Mouse (Mus musculus): ENCODE measurements around the gene Xpo6. TPM values are rescaled to one million over a fixed set of nuclear protein-coding genes. Genes with fewer than 3 reads are reported as not detected.

Xpo6 gene
- total RNA-seq, 4 experiments from 2014 or later, result 88.8 to 104 (median 97.5) TPM

DNA sequence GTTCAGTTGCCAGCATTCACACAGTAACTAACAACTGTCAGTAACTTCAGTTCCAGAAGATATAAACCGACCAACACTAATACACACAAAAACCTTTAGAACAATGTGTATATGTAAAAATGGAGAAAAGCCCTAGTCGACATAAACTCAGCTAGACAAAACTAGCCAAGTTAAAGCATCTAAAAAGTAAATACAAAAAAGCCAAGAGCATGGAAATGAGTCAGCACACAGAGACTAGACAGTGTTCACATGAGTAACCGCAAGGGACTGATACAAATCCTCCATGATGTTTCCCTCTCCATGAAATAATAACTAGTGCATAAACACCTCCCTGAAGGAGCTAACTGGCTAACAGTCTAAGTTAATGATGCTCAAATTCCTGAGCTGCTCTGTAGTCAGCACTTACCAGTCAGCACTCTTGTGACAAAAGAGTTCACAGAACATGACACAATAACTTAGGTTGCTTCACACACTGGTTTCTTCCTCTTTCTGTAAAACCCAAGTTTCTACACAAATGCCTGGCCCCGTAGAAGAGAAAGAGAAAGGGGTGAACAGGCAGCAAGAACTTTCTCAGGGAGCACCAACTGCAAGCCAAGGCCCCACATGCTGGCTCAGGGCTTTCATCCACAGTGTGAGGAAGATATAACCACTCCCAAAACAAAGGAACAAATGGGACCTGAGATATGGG, 65.5 kb downstream of the Xpo6 start:
- DNase-seq (ENCODE audit: low spot score in 2 of 2), result no peak

DNA sequence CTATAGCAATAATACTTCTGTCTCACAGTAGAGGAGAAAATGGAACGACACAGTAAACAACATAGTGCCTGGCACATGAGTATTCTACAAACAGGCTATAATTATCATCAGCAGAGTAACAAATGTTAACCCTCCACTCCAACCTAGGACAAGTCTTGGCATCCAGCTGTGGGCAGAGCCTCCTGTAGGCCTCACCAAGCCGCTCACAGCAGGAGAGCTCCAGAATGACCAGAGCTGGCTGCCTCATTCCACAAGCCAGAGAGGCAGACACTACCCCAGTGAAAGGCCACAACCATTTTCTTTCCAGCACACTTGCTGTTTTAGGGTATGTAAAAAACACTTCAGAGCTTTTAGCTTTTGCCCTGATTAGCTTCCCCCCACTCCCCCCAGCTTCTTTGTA, 72.6 kb downstream of the Xpo6 start:
- DNase-seq (ENCODE audit: low spot score in 2 of 2), result no peak

DNA sequence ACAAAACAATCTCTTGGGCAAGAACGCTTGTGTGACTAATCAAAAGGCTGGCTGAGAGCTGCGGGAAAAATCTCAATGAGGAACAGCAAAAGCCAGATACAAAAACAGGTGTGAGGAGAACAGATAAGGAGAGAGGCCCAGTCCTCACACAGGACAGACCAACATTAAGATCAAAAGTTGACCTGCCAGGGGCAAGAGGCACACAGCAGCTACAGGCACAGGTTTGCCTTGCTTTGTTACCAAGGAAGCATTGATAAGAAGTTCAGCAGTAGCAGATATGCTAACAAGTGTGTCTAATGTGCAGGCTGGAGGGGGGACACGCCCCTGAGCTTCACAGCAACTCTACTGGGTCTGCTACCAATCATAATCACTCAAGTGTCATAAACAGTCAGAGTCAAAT, 73.8 kb downstream of the Xpo6 start:
- DNase-seq (ENCODE audit: low spot score in 2 of 2), result no peak

DNA sequence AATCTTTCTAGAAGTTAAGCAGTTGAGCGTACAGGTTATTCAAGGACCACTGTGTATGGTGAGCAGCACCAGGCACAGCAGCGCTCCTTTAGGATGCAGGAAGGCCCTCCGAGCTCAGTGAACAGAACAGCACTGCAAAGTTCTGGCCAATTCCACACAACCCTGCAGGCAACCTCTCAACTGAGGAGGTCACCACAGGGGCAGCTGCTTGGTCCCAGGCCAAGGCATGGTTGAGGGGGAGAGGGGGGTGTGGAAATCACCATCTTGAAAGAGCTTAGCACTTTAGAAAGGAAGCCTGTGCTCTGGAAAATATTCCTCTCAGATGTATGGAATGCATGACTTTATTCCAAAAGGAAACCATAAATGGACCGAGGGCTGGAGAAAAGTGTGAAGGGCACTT, 78.8 kb downstream of the Xpo6 start:
- no peak for DNase-seq (ENCODE audit: low spot score in 2 of 2)

DNA sequence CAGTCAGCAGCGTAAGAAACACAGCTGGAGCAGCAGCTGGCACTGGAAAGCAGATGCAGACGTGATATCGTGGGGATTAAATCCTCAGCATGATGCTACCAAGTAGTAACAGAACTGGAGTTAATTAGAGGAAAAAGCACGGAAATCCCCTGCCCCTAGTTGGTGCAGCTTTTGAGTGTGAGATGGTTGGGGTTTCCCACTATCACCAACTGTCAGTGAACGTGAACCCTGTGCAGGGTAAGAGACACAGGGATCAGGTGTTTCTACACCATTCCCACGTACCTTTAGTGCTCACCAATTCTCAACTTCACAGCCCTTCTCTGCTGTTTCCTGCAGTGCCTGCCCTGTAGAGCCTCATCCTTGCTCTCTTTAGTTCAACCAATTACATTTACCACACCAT, 80.5 kb downstream of the Xpo6 start:
- no peak for DNase-seq (ENCODE audit: low spot score in 2 of 2)

DNA sequence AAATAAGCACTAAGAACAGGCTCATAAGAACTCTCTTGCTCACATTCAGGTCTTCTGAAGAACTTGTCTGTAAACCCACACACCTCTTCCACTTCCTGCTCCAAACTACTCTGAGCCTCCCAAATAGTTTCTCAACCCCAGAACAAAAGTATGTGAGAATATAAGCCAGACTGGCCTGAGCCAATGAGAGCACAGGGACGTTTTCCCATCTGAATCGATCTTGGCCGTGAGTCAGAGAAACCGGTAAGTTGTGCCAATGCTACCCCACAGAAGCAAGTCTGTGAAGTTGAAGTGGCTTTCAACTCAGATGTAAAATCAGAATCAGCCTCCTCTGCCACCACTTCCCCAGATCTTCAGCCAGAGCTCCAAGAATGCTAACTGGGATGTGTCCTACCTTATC, 87.0 kb downstream of the Xpo6 start:
- no peak for DNase-seq (ENCODE audit: low spot score in 2 of 2)

DNA sequence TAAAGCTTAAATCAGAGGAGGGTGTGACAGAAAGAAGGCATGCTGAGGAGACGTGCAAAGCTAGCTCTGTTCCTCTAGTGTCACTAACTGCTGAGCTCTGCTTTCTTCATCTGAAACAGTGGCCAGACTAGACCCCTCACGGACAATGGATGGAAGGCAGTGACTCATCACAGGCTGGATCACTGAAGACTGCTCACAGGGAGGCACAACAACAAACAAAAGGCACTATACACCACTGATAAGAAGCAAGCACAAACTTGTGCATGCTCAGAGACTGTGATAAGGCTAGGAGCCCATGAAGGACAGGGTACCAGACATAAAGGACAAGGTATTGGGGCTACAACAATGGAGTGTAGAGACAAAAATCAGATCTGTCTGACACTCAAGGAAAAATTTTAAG, 89.1 kb downstream of the Xpo6 start:
- DNase-seq (ENCODE audit: low spot score in 2 of 2), result no peak

DNA sequence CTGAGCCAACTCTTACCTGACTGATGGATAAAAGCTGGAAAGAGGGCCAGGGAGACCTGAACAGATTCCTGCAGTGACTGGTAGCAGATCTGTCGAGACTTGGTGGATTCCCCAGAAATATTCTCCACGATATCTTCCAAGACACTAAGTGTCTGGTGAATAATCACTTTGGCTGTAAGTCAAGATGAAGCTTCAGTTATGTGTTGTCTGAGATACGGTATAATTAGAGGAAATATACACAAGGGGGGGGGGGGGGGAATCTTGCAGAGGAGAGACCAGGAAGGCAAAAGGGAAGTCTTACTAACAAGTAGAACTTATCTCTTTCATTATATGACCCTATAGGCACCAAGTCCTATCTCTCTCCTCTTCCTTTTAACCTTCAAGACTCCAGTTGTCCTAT, 90.4 kb downstream of the Xpo6 start:
- no peak for DNase-seq (ENCODE audit: low spot score in 2 of 2)

DNA sequence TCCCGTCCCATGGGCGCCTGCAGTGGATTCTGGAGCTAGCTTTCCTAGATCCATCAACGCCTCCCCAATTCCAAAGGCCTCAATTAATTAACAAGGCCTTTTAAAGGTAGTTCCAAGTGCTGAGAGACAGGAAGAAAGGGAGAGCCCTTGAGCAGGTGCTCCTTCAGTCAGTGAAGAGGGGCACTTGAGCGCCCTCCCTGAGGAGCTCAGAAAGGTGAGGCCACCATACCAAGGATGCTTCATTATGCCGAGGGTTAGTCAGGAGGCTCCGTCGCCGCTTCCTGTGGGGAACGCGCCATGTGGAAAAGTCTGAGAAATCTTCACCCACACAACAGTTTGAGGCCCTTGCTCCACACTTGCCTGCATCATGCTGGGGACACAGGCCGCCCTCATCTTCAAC, 99.9 kb downstream of the Xpo6 start:
- DNase-seq (ENCODE audit: low spot score in 2 of 2), result no peak

DNA sequence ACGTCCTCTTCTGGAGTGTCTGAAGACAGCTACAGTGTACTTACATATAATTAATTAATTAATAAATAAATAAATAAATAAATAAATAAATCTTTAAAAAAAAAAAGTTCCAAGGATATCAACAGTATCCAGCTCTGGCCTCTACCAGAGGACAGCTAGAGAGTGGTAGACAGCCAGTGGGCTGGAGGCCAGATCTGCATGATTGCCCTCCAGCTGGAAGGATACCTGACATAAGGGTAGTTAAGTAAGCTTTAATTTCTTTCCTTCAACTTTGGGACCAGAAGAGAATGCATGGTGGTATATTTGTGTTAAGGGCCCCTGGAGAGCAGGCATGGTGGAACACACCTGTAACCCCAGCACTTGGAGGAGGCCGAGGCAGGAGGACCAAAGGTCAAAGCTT, 100.5 kb downstream of the Xpo6 start:
- DNase-seq (ENCODE audit: low spot score in 2 of 2), result no peak

DNA sequence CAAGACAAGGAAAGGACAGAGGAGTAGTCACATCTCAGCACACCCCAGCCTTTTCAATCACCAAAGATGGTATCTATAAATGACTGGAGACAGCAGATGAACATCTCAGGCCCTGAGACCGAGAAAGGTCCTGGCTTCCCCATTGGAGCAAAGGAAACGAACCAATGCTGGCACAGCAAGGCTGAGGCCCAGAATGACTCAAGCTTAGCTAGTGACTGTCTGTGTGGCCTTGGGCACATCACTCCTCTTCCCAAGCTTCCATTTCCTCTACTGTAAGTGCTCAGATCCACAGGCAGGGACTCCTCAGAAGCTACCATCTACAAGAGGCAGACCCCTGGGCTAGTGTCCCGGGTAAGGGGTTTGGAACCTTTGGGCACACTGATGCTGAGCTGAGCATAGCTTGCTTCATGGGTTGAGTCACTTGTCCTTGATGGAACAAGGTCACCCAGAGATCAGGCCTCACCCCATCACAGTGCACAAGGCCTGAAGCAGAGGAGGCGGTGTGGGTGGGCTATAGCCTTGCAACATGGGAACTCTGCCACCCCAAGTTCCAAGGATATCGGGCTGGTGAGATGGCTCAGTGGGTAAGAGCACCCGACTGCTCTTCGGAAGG, 101.0 kb downstream of the Xpo6 start:
- DNase-seq (ENCODE audit: low spot score in 2 of 2), result no peak

DNA sequence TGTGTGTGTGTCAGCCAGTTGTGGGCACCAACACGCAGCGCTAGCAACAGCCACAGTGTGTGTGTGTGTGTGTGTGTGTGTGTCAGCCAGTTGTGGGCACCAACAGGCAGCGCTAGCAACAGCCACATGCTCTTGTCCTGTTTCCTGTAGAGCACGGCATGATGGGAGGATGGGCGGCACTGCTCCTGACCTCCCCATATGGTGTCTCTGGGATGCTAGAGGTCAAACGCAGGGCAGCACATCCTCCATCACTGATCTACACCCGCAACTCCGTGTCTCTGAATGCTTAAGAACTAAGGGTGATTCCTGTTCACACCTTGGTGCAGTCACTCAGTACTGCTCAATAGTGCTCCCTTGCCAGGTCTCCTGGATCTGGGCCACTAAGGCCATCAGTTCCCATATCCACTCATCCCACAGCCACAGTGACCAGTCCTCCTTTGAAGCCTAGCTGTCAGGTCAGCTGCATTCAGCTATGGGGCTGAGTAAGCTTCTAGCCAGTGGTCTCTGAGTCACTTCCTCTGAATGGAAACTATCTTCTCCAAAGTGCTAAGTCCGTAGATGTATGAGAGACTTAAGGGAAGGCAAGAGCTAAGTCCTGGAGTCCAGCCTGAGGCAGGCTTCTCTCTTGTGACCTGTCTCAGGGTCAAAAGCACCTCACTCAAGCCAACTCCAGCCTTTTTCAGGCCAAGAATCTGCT, 102.9 kb downstream of the Xpo6 start:
- DNase-seq (ENCODE audit: low spot score in 2 of 2), result no peak

DNA sequence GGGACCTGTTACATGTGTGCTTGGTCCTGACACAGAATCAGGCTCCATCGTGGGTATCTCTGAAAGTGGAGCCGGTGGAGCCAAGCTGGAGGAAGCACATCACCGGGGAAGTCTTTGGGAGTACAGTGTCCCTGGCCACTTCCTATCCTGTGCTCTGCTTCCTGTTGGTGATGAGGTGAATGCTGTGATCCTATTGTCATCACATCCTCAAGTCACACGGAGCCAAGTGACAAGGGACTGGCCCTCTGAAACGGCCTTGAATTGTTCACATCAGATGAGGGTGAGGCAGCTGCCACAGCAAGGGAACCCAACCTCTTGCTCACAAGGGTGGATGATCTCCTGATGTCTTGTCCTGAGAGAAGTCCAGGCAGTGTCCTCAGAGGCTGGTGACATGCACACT, 103.7 kb downstream of the Xpo6 start:
- no peak for DNase-seq (ENCODE audit: low spot score in 2 of 2)

DNA sequence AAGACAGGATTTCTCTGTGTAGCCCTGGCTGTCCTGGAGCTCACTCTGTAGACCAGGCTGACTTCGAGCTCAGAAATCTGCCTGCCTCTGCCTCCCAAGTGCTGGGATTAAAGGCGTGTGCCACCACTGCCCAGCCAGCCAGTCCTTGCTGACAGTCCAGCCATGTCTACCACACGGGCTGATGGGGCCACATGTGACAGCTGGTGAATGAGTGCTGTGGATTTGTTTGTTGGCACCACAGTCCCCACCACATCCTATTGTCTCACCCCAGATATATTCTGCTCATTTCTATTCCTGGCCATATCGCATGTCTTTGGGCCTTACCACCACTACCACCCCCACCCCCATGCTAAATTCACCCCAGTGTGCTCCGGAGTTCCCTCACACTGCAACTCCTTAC, 105.6 kb downstream of the Xpo6 start:
- DNase-seq (ENCODE audit: low spot score in 2 of 2), result no peak

DNA sequence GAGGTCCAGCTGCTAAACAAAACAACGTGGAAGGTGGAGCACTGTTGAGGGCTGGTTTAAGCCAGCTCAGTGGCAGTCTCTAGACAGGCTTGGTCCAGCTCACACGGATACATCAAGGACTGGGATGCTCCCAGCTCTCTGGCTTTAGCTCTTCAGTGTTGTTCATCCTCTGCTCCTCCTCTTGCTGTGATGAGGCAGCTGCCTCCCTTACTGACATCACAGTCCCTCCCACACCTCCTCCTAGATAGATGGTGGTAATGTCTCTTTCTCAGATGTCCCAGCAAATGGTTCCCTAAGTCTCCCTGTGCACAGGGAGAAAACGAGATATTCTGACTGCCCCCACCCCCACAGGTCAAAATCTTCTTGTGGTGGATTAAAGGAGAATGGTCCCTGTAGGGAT, 107.1 kb downstream of the Xpo6 start:
- no peak for DNase-seq (ENCODE audit: low spot score in 2 of 2)

DNA sequence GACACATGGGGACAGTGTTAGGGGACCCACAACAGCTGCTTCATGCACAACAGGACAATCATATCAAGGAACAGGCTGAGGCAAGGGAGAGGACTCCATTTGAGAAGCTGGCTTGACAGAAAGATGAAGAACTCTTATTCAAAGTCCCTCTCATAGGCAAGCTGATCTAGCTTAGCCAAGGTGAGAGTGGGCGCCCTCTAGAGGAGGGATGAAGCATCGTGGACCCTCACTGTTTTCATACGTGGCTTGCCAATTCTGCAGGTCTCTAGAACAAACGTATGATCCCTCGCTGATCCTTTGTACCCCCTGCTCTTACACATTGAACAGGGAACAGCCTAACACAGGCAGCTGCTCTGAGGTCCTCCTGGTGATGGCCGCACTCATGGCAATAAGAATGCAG, 110.5 kb downstream of the Xpo6 start:
- DNase-seq (ENCODE audit: low spot score in 2 of 2), result no peak

DNA sequence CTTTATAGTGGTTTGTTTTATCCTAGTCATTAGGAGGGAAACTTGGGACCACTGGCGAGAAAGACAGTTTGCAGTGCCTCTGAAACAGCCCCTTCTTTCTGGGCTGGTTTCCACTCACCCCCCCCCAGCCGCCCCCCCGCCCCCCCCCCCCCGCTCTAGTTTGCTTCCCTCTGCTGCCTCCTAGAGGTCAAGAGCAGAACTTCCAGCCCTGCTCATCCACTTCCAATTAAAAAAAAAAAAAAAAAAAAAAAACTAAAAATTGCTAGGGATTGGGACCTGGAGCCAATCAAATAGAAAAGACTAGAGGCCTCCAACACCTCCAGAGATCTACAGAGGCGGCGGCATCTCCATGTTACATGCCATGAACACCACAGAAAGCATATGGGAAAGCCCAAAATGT, 112.1 kb downstream of the Xpo6 start:
- DNase-seq (ENCODE audit: low spot score in 2 of 2), result no peak

DNA sequence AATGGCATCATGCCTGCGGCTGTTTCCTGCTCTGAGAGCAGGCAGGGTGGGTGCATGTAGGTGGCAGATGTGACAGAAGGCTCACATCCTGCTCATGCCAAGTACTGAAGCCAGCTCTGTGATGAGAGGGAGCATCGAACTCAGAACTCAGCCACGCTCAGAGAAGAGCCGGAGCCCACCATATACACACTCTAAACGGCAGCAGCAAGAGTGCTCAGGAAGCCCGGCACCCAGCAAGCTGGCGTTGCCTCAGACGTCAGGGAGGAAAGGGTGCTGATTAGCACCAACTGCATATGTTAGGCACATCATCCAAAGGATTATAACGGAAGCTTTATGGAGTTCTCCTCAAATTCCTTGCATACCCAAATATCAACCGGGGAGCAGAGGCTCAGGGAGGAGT, 112.7 kb downstream of the Xpo6 start:
- DNase-seq (ENCODE audit: low spot score in 2 of 2), result no peak

DNA sequence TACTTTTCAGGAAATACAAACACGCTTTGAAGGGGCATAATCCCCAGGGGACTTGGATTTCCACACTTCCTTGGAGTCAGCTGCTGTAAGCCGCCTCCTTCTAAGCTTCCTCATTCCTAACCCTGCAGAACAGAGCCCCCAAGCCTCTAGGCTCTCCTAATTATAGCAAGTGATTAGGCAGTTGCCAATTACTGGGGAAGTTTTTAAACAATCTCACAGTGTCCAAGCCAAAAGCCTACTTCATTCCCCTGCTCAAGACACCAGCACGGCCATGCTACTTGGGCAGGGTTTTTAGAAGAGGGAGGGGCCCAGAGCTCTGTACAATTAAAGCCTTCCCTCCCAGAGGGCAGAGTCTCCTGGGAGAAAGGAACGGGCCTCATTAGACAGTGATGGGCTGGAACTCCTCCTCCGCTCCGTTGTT, 114.0 kb downstream of the Xpo6 start:
- DNase-seq (ENCODE audit: low spot score in 2 of 2), result no peak

DNA sequence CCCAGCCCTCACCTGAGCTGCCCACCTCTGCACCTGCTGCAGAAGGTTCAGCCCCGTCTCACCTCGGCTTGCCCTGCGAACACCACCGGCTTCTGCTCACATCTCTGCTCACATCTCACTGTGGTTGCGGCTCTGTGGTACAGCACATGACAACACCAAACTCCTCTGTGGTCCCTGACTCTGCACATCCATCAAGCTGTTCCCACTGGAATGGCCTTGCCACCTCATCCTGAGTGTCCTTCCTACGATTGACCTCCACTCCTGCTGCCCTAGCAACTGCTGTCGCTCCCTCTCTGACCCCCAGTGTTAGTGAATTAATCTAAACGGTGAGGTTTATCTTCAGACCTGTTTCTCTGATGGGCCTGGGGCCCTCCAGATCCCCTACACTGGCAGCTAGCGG, 115.1 kb downstream of the Xpo6 start:
- DNase-seq (ENCODE audit: low spot score in 2 of 2), result no peak

DNA sequence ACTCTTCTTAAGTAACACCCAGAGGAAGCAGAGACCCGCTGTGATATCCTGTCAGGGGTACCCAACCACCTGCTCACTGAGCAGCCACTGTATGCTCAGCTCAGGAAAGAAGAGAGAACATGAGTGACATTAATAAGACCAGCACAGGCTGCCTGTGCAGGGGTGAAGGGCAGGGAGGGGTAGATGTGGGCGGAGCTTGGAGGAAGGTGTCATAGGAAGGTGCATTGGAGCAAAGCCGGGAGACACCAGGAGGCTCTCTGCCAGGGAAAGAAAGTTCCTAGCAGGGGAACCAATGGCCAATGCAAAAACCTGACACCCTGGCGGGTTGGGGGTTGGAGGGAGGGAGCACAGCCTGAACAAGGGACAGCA, 116.3 kb downstream of the Xpo6 start:
- no peak for DNase-seq (ENCODE audit: low spot score in 2 of 2)

DNA sequence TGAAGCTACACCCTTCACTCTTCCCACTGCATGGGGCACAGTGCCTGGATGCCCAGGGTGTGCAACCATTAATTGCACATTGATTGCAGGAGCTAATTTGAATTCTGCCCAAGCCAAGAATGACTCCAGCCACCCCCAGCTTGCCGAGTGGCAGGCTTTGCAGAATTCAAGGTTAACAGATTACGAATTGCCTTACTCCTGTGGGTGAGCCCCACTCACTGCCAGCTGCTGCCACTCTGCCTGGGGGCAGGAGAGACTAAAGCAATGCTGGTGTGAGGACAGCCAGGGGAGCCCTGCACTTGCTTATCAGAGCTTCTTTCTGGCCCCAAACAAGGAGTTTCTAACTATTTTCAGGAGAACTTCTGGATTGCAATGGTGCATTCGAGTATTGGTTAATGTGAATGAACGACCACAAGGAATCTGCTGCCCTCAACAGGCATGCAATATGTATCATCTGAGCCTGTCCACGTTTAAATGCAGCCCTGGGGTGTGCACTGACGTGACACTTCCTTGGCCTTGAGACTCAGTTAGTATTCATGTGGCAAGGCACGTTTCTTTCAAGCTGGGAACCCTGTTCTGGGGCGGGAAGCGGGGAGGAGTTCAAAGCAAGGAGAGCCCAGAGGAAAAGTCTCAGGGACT, 116.8 kb downstream of the Xpo6 start:
- peak in 1 of 2 experiments; percentile 44 for DNase-seq (ENCODE audit: low spot score in 2 of 2)
